Mouse (Mus musculus): ENCODE data around the gene Ankrd36. TPM values are rescaled to one million over a fixed set of nuclear protein-coding genes. Genes with fewer than 3 reads are reported as not detected.

The Ankrd36 gene
- not detected in 2 replicates for polyA plus RNA-seq (2021; fragmentation: Nextera tagmentation)
- long read RNA-seq, experiment 1: 0 reads
- long read RNA-seq, experiment 2: 0 reads

GRCm38 (mm10) chr11:5569474-5569873, at the start of gene Ankrd36:
Gene Ankrd36, plus strand, starts transcription at chr11:5569684.

GRCm38 (mm10) chr11:5520412-5521265, 48.8 kb upstream of the Ankrd36 start, which contains the start of gene Xbp1:
Gene Xbp1, plus strand, starts transcription at chr11:5520659.

GRCm38 (mm10) chr11:5541799-5542481, 27.5 kb upstream of the Ankrd36 start, which contains the start of gene Ccdc117:
Gene Ccdc117, minus strand, starts transcription at chr11:5542187.

DNA sequence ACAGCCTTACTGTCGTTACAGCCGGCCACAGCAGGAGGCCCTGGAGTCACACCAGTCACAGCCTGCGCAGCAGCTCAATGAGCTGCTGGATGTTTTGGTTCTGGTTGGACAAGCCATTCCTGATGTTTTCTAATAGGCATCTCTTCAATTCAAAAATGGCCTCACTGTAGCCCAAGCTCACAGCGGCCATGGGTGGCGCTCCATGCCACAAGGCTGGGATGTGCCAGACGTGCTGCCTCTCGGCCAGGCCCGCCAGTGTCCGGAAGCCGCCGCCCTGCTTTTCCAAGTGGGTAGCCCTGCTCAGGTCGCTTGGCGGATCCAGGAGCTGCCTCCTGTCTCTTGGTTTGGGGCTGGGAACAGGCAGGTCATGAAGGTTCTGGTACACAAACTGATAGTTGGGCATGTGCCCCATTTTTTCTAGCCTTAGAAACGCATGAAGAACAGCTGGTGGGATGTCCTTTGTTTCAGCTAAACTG, 146.2 kb downstream of the Ankrd36 start, which contains the start of gene Mrps24:
Gene Mrps24 (minus strand): TSS at position 51 of the 476 bp plus-strand sequence.

Other genes with a start within 250 kb of the Ankrd36 start
- gene Znrf3, start 124.8 kb upstream of the Ankrd36 start, polyA plus RNA-seq (2021; fragmentation: Nextera tagmentation): 12.6 and 22.4 TPM in 2 replicates
- gene Xbp1, start 49.0 kb upstream of the Ankrd36 start, polyA plus RNA-seq (2021; fragmentation: Nextera tagmentation): 86.1 and 89.2 TPM in 2 replicates
- 4.7 and 6.4 TPM in 2 replicates for gene Ccdc117, start 27.5 kb upstream of the Ankrd36 start, polyA plus RNA-seq (2021; fragmentation: Nextera tagmentation)
- gene Mrps24, start 146.0 kb downstream of the Ankrd36 start, polyA plus RNA-seq (2021; fragmentation: Nextera tagmentation): 294 and 300 TPM in 2 replicates
- gene Urgcp, start 192.7 kb downstream of the Ankrd36 start, polyA plus RNA-seq (2021; fragmentation: Nextera tagmentation): 30.4 and 33.6 TPM in 2 replicates
- gene Dbnl, start 218.8 kb downstream of the Ankrd36 start, polyA plus RNA-seq (2021; fragmentation: Nextera tagmentation): 65.4 and 66.2 TPM in 2 replicates
- 43.4 and 44.1 TPM in 2 replicates for gene Pgam2, start 234.0 kb downstream of the Ankrd36 start, polyA plus RNA-seq (2021; fragmentation: Nextera tagmentation)